Mouse (Mus musculus): ENCODE measurements at regions not wholly inside any gene's neighbourhood (a gene's known extent, or its start where the extent isn't known, plus 50 kb on each side); places are given as distances from the start of the nearest gene placed in this dataset.

- no peak for DNase-seq (ENCODE audit: low spot score)
Observed at GRCm38 (mm10) chr10:100685748-100686147, 95.5 kb downstream of the 1700017N19Rik start.

GRCm38 (mm10) chr10:100695944-100696343 is 105.7 kb downstream of the 1700017N19Rik start:
- DNase-seq (ENCODE audit: low spot score), result no peak

- DNase-seq (ENCODE audit: low spot score), result no peak
Observed at GRCm38 (mm10) chr10:100699206-100699605, 108.9 kb downstream of the 1700017N19Rik start.

GRCm38 (mm10) chr10:100700281-100701205 is 110.3 kb downstream of the 1700017N19Rik start:
- no peak for DNase-seq (ENCODE audit: low spot score)

GRCm38 (mm10) chr10:100701938-100702337 is 111.7 kb downstream of the 1700017N19Rik start:
- no peak for DNase-seq (ENCODE audit: low spot score)

- no peak for DNase-seq (ENCODE audit: low spot score)
Observed at GRCm38 (mm10) chr10:100716084-100716667, 125.9 kb downstream of the 1700017N19Rik start.

- no peak for DNase-seq (ENCODE audit: low spot score)
Observed at GRCm38 (mm10) chr10:100718574-100718973, 128.3 kb downstream of the 1700017N19Rik start.

GRCm38 (mm10) chr10:100741269-100741668 is 151.0 kb downstream of the 1700017N19Rik start:
- DNase-seq (ENCODE audit: low spot score), result no peak

GRCm38 (mm10) chr10:100742065-100742464 is 151.8 kb downstream of the 1700017N19Rik start:
- DNase-seq (ENCODE audit: low spot score), result peak; percentile 1

GRCm38 (mm10) chr10:100746151-100746550 is 155.9 kb downstream of the 1700017N19Rik start:
- DNase-seq (ENCODE audit: low spot score), result no peak

- no peak for DNase-seq (ENCODE audit: low spot score)
Observed at GRCm38 (mm10) chr10:100754957-100755356, 164.7 kb downstream of the 1700017N19Rik start.

- DNase-seq (ENCODE audit: low spot score), result no peak
Observed at GRCm38 (mm10) chr10:100774252-100774651, 184.0 kb downstream of the 1700017N19Rik start.

- no peak for DNase-seq (ENCODE audit: low spot score)
Observed at GRCm38 (mm10) chr10:100792166-100792565, 201.9 kb downstream of the 1700017N19Rik start.

GRCm38 (mm10) chr10:100792569-100792968 is 202.3 kb downstream of the 1700017N19Rik start:
- no peak for DNase-seq (ENCODE audit: low spot score)

- DNase-seq (ENCODE audit: low spot score), result no peak
Observed at GRCm38 (mm10) chr10:100795215-100795972, 205.1 kb downstream of the 1700017N19Rik start.

GRCm38 (mm10) chr10:100811639-100812038 is 221.4 kb downstream of the 1700017N19Rik start:
- no peak for DNase-seq (ENCODE audit: low spot score)

- no peak for DNase-seq (ENCODE audit: low spot score)
Observed at GRCm38 (mm10) chr10:100834794-100835193, 244.5 kb downstream of the 1700017N19Rik start.

- no peak for DNase-seq (ENCODE audit: low spot score)
Observed at GRCm38 (mm10) chr10:100853213-100853612, 262.9 kb downstream of the 1700017N19Rik start.

GRCm38 (mm10) chr10:100856509-100856908 is 266.2 kb downstream of the 1700017N19Rik start:
- DNase-seq (ENCODE audit: low spot score), result no peak

- no peak for DNase-seq (ENCODE audit: low spot score)
Observed at GRCm38 (mm10) chr10:100865501-100866181, 275.4 kb downstream of the 1700017N19Rik start.

GRCm38 (mm10) chr10:100868360-100868916 is 278.2 kb downstream of the 1700017N19Rik start:
- DNase-seq (ENCODE audit: low spot score), result no peak
